Mouse (Mus musculus) C2C12 (cell line): ENCODE data around the gene Mdc1. TPM values are rescaled to one million over a fixed set of nuclear protein-coding genes. Genes with fewer than 3 reads are reported as not detected.

Experiments
- H3K27me3 ChIP-seq: one replicate; pipeline ENCODE4 v1.6.1; 2011; ENCODE audit not compliant: control insufficient read depth, insufficient read depth, insufficient read length
- H3K36me3 ChIP-seq: one replicate; pipeline ENCODE4 v1.6.1; 2011; ENCODE audit not compliant: control insufficient read depth, insufficient read depth
- H3K4me3 ChIP-seq: one replicate; pipeline ENCODE4 v1.5.1; 2011; ENCODE audit warnings: mild to moderate bottlenecking, control low read depth; ENCODE audit not compliant: poor library complexity, insufficient read depth, severe bottlenecking
- H3K79me2 ChIP-seq: one replicate; pipeline ENCODE4 v1.6.1; 2011; ENCODE audit not compliant: control insufficient read depth, insufficient read depth
- H3K79me3 ChIP-seq: one replicate; pipeline ENCODE4 v1.6.1; 2011; ENCODE audit warnings: low read depth, control low read depth
- H3ac ChIP-seq: one replicate; pipeline ENCODE3; 2011; ENCODE audit warnings: low read depth; ENCODE audit not compliant: control insufficient read depth, insufficient read length
- CEBPB ChIP-seq: IDR thresholded peaks from one replicate; pipeline ENCODE4 v1.6.1; 2011; ENCODE audit warnings: low read depth, mild to moderate bottlenecking, control low read depth, moderate library complexity
- CTCF ChIP-seq: IDR thresholded peaks from one replicate; pipeline ENCODE4 v1.5.1; 2011; ENCODE audit not compliant: control insufficient read depth, insufficient read depth, insufficient read length
- FOSL1 ChIP-seq: IDR thresholded peaks from one replicate; pipeline ENCODE4 v1.8.0; 2011; ENCODE audit warnings: mild to moderate bottlenecking, low read length; ENCODE audit not compliant: poor library complexity, insufficient read depth, severe bottlenecking
- MAX ChIP-seq: IDR thresholded peaks from one replicate; pipeline ENCODE4 v1.6.1; 2011; ENCODE audit warnings: mild to moderate bottlenecking, control low read depth
- MYOD1 ChIP-seq: IDR thresholded peaks from one replicate; pipeline ENCODE4 v1.6.1; 2011; ENCODE audit warnings: low read depth; ENCODE audit not compliant: control insufficient read depth, insufficient read length
- MYOG ChIP-seq: IDR thresholded peaks from one replicate; pipeline ENCODE4 v1.6.1; 2011; ENCODE audit not compliant: control insufficient read depth, insufficient read length; ENCODE audit errors: extremely low read depth
- USF1 ChIP-seq: IDR thresholded peaks from one replicate; pipeline ENCODE4 v1.6.1; 2011; ENCODE audit warnings: low read depth, mild to moderate bottlenecking, control low read depth, moderate library complexity
- polyA plus RNA-seq: library from polyadenylated mRNA; unstranded; fragments of >200 nt; fragmentation: generic; extraction: Trizol; gene quantifications from one replicate; pipeline ENCODE4 v1.2.1, GENCODE M21; 2012; ENCODE audit warnings: missing spikeins

Gene Mdc1
- polyA plus RNA-seq, 1 experiment: 16.6 TPM

GRCm38 (mm10) chr17:35897644-35898573, 56.6 kb downstream of the Mdc1 start:
- Histone ChIP-seq H3K36me3 (peaks cover 20% of the 10 kb centered on the region), H3K4me3 (no peak overlapping the region), H3K79me2 (peaks cover 18% of the 10 kb centered on the region), H3K27me3 (no peaks in the 10 kb centered on the region), H3K79me3 (peaks cover 4% of the 10 kb centered on the region), H3ac (peak overlapping the region; percentile 66)
- TF ChIP-seq CTCF (no peak), MYOG (no peak), MYOD1 (no peak), FOSL1 (no peak), CEBPB (no peak), USF1 (no peak), MAX (no peak)

GRCm38 (mm10) chr17:35900636-35901035, 59.3 kb downstream of the Mdc1 start:
- peaks cover 10% of the 10 kb centered on the region for H3K36me3 ChIP-seq
- H3ac ChIP-seq: no peak overlapping the region
- no peaks in the 10 kb centered on the region for H3K27me3 ChIP-seq
- H3K4me3 ChIP-seq: no peak overlapping the region
- peaks cover 14% of the 10 kb centered on the region for H3K79me2 ChIP-seq
- H3K79me3 ChIP-seq: peaks cover 4% of the 10 kb centered on the region
- TF ChIP-seq FOSL1 (no peak), MAX (no peak), MYOG (no peak), MYOD1 (no peak), CEBPB (no peak), CTCF (no peak), USF1 (no peak)

- no peak overlapping the region for H3ac ChIP-seq
- peaks cover 19% of the 10 kb centered on the region for H3K36me3 ChIP-seq
- no peak overlapping the region for H3K4me3 ChIP-seq
- no peaks in the 10 kb centered on the region for H3K79me3 ChIP-seq
- peaks cover 1% of the 10 kb centered on the region for H3K79me2 ChIP-seq
- TF ChIP-seq MYOD1 (no peak), MYOG (no peak), CTCF (no peak), FOSL1 (no peak)
- H3K27me3 ChIP-seq: no peaks in the 10 kb centered on the region
These were observed 62.2 kb downstream of the Mdc1 start for GRCm38 (mm10) chr17:35903343-35903991.

GRCm38 (mm10) chr17:35903992-35904355, 62.7 kb downstream of the Mdc1 start:
- peaks cover 6% of the 10 kb centered on the region for H3K79me2 ChIP-seq
- H3K36me3 ChIP-seq: peaks cover 19% of the 10 kb centered on the region
- no peak overlapping the region for H3K4me3 ChIP-seq
- H3ac ChIP-seq: no peak overlapping the region
- peaks cover 3% of the 10 kb centered on the region for H3K79me3 ChIP-seq
- TF ChIP-seq FOSL1 (no peak), MAX (no peak)
- H3K27me3 ChIP-seq: no peaks in the 10 kb centered on the region

- H3K79me3 ChIP-seq: peaks cover 6% of the 10 kb centered on the region
- peaks cover 19% of the 10 kb centered on the region for H3K36me3 ChIP-seq
- TF ChIP-seq CTCF: no peak
These were observed 64.3 kb downstream of the Mdc1 start for GRCm38 (mm10) chr17:35905587-35905986.

GRCm38 (mm10) chr17:35907609-35908008, 66.3 kb downstream of the Mdc1 start:
- TF ChIP-seq USF1 (no peak), MAX (no peak), FOSL1 (no peak), MYOG (no peak), CEBPB (no peak), MYOD1 (no peak), CTCF (no peak)
- Histone ChIP-seq H3K79me2 (peaks cover 33% of the 10 kb centered on the region), H3K27me3 (no peaks in the 10 kb centered on the region), H3ac (no peak overlapping the region), H3K4me3 (no peak overlapping the region), H3K36me3 (peaks cover 36% of the 10 kb centered on the region), H3K79me3 (peaks cover 7% of the 10 kb centered on the region)

More at GRCm38 (mm10) chr17:35905587-35905986, 64.3 kb downstream of the Mdc1 start:
- Histone ChIP-seq H3ac (no peak overlapping the region), H3K79me2 (peaks cover 18% of the 10 kb centered on the region), H3K27me3 (no peaks in the 10 kb centered on the region), H3K4me3 (no peak overlapping the region)
